Mouse (Mus musculus) monocyte, adult 5-6 weeks (primary cell): ENCODE data around the gene E2f3. TPM values are rescaled to one million over a fixed set of nuclear protein-coding genes. Genes with fewer than 3 reads are reported as not detected.

Experiments
- ATAC-seq: fragments of 153-309, 156-312 bp; replicated peaks from 2 replicates; pipeline ENCODE4 v1.8.0; 2017; ENCODE audit warnings: mild to moderate bottlenecking; ENCODE audit not compliant: low TSS enrichment, insufficient number of reproducible peaks, severe bottlenecking, poor library complexity, low FRiP score
- total RNA-seq: library from RNA; stranded (forward); fragments of 200-1000, 200-491, 200-594 nt; gene quantifications from 3 replicates; pipeline ENCODE4 v1.2.3, GENCODE M21; 2017

E2f3 gene
- total RNA-seq, 1 experiment from 2014 or later, result 3.0 TPM

- no peak for ATAC-seq
Measured at GRCm38 (mm10) chr13:29944915-29945570, 40.8 kb downstream of the E2f3 start.

GRCm38 (mm10) chr13:29944493-29944892 lies 41.4 kb downstream of the E2f3 start:
- ATAC-seq, result no peak

- no peak for ATAC-seq
Measured at GRCm38 (mm10) chr13:29943541-29944039, 42.3 kb downstream of the E2f3 start.

DNA sequence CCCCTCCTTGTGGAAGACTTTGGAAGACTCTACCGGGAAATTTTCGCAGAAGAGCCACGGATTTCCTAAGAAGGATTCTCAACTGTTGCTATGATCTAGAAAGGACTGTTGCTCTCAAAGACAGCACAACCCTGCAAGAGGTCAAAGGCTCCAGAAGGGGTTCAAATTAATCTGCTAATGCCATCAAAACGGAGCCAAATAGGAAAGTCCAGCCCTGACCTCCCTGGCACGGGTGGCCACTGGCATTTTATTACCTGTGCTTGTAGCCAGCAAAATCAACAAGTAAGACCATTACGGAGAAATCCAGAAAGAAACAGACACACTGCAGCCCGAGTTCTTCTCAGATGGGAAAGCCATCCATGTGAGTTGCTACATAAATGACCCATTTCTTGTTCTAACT lies 45.8 kb downstream of the E2f3 start:
- ATAC-seq, result no peak

DNA sequence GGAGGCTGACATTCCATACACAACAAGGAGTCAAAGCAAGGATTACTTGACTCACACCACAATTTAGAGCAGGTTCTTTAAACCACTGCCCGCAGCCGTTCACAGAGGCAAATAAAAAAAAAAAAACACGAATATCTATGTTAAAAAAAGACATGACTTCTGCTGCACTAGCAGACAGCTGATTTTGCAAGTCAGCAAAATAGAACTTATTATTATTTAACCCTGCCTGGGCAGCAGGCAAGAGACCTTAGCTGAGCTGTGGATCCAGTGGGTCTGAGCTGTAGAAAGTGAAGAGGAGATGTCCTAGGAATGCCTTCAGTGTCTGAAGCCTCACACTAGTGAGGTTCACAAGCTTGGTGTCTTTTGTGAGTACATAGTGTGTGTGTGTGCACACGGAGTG lies 46.5 kb downstream of the E2f3 start:
- ATAC-seq, result no peak

- ATAC-seq, result no peak
Measured at GRCm38 (mm10) chr13:29938776-29939175, 47.1 kb downstream of the E2f3 start.

DNA sequence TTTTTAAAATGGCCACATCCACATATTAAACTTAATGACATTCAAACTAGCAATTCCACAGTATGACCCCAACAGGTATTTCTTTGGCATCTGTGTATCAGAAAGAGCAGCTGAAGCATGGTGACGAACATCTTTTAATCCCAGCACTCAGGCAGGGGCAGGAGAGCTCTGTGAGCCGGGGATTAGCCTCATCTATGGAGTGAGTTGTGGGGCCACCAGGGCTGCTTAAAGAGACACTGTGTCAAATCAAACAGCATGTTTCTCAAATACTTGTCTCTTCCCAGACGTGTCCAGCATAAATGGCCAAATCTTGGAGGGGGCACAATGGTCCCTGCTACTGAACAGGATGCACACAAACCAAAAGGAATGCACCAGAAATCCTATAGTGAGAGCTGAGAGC lies 59.7 kb downstream of the E2f3 start:
- no peak for ATAC-seq

- ATAC-seq, result no peak
Measured at GRCm38 (mm10) chr13:29919841-29920240, 66.0 kb downstream of the E2f3 start.

GRCm38 (mm10) chr13:29916561-29916960 lies 69.3 kb downstream of the E2f3 start:
- ATAC-seq, result no peak

DNA sequence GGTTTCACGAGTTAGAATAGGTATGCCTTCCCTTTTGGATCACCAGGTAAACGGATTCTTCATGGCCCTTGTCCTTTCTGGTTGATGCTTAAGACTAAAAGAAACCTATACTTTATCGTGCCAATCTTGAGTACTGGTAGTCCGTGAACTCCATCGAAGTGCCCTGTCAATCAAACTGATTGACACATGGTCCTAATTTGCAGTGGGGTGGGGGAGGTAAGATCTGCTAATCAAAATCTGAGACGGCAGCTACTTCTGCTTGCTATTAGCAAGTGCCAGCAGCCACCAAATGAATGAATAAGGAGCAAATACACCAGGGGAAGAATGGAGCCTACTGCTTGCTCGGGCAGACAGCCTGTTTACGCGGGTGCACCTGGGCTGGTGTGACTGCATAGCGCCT lies 72.3 kb downstream of the E2f3 start:
- ATAC-seq, result no peak

GRCm38 (mm10) chr13:29913061-29913460 lies 72.8 kb downstream of the E2f3 start:
- ATAC-seq, result no peak

DNA sequence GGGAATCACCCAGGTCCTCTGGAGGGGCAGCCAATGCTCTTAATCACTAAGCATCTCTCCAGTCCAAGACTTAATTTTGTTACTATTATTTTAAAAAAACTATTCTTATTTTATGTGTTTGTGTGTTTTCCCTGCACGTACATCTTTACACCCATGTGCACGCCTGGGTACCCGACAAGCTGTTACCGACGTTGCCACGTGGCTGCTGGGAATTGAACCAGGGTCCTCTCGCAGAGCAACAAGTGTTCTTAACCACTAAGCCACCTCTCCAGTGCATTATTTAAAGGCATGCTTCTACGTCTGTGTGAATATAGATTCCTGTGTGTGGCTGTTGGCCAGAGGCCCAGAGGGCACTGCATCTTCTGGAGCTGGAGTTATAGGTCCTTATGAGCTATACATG lies 73.6 kb downstream of the E2f3 start:
- no peak for ATAC-seq

DNA sequence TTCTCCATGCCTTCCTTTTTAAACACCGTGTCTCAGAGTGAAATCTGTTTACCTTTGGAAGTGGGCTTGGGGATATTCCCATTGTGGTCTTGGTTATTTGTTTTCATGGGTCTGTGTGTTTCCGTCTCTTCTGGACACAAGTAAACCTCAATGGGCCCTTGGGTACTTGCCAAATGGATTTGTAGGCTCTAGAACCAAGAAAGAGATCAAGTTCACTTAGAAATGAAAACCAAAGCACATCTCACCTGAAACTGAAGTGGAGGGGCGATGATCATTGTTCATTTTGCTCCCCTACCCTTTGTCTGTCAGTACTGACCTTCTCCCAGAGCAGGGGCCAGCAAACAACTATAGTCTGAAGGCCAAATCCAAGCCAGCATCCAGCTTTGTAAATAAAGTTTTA lies 74.7 kb downstream of the E2f3 start:
- ATAC-seq, result no peak

DNA sequence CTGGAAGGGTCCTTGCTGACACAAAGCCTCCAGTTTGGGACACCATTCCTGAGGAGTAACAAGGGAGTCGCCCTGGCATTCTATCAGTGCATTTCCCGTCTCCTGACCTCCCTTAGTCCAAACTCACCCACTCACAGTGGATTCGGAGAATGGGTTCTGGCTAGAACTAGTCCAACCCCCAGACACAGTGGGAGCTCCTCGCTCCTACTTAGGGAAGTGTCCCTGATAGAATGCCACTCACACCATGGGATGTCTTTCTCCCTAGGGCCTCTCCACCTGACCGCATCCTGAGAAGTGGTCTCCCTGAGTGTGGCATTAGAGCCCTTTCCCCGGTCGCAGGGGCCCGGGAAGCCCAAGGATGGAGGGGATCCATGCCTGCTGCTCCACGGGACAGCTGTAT lies 77.4 kb downstream of the E2f3 start:
- ATAC-seq, result no peak

- ATAC-seq, result no peak
Measured at GRCm38 (mm10) chr13:29907995-29908394, 77.9 kb downstream of the E2f3 start.

DNA sequence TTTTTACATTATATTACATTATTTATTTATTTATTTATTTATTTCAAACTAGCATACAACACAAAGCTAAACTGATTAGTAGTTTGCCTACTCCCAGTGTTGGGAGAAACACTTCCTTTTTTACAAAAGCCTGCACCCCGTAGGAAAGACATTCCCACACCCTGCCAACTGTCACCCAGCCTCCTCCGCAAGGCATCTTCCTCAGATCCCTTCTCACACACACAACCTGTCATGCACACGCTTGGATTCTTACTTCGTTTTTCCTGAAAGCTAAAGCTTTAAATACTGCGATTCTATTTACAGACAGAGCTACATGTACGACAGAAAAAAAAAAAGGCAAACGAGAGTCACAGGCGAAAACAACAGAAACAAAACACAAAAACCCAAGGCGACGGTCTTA lies 79.1 kb downstream of the E2f3 start:
- ATAC-seq, result no peak

GRCm38 (mm10) chr13:29903341-29903740 lies 82.5 kb downstream of the E2f3 start:
- no peak for ATAC-seq

DNA sequence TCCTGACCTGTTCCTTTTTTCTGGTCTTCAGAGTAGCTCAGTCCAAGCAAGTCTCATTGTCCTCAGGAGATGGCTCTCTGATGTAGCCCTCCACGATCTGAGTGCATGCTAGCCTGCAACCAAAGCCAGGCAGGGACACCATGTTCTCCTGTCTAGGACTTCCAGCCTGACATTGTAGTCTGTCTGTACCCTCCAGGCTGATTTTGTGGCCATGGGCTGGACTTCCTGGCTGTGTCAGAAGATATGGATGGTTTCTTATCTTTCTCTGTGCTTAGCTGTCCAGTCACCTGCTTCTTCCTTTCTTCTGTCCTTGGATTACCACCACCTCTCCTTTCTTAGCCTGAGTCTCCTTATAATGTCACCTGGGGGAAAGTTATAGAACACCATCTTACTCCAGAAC lies 83.2 kb downstream of the E2f3 start:
- ATAC-seq, result no peak

GRCm38 (mm10) chr13:29901641-29902040 lies 84.2 kb downstream of the E2f3 start:
- no peak for ATAC-seq

DNA sequence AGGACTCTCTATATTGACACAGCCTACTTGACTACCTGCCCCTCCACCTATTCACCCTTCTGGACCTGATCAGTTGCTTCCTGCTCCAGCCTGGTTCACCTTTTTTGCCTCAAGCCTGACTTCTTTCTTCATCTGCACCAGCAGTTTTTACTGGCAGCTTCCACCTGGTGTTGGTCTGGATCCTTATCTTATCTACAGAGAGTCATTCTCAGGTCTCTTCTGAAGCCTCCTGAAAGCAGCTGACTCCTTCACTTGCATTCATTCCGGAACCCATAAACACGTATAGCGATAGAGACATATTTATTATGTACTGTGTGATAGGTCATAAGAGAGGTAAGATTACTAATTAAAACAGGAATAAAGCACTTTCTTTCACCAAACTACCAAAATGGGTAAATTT lies 119.1 kb downstream of the E2f3 start:
- ATAC-seq, result no peak

DNA sequence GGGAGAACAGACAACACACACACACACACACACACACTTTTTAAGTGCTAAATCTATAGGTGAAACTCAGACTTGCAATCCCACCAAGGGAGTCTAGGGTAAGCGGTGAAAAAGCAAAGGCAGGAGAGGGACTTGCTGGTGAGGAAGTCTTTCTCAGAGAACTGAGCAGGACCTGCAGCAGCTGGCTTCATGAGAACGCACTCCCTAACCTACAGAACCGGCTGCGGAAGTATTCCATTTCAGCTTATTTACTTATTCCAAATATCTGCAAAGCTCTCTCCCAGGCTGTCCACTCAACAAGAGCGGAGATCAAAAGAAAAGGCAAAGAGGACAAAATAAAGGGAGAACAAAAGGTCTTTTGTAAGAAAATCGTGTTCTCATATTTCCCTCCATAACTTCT lies 121.5 kb downstream of the E2f3 start:
- ATAC-seq, result no peak
